ENCODE assay signal across 8 mouse cellular contexts in genomic region chr4:116821694-116822016, GRCm38 (mm10). TPM values are rescaled to one million over a fixed set of nuclear protein-coding genes. Genes with fewer than 3 reads are reported as not detected.
DNase-seq lines count a peak whose midpoint lies in the region; ATAC-seq and TF ChIP-seq lines count a peak whose summit lies in the region.

Gene Hpdl (minus strand): TSS chr4:116821707.

- no peak for ATAC-seq in hindbrain, postnatal 0 days
- ATAC-seq in midbrain, postnatal 0 days (ENCODE audit: low FRiP score) = no peak

- no peak for DNase-seq in left cerebral cortex, adult 2 months (ENCODE audit: extremely low spot score in 1 of 2, low spot score in 2 of 2)
- no peak for DNase-seq in left cerebral cortex, adult 11 months (ENCODE audit: low spot score)
- DNase-seq in embryonic facial prominence, embryonic 10.5 days (ENCODE audit: low spot score) = no peak
- DNase-seq in hindbrain, postnatal 0 days (ENCODE audit: low spot score) = no peak
- no peak for DNase-seq in midbrain, postnatal 0 days (ENCODE audit: low spot score)
- no peak for DNase-seq in left cerebral cortex, postnatal 4 days
- DNase-seq in adrenal gland, adult 18-20 months (ENCODE audit: low spot score in 2 of 2) = no peak
- no peak for DNase-seq in cerebellum, postnatal 4 days (ENCODE audit: low spot score in 2 of 2)

- peaks cover 28% of the 10 kb centered on the region for H3K4me1 ChIP-seq in embryonic facial prominence, embryonic 10.5 days
- H3K4me1 ChIP-seq in hindbrain, postnatal 0 days (ENCODE audit: insufficient read depth, low read length) = peaks cover 15% of the 10 kb centered on the region; the same call in 1 of the 2 replicates
- H3K4me1 ChIP-seq in midbrain, postnatal 0 days (ENCODE audit: insufficient read depth, low read length) = no peaks in the 10 kb centered on the region; the same call in 1 of the 2 replicates

- H3K4me2 ChIP-seq in hindbrain, postnatal 0 days (ENCODE audit: low read depth, low read length) = peak within 1 kb of the TSS; percentile 87
- peak within 1 kb of the TSS; percentile 58 for H3K4me2 ChIP-seq in midbrain, postnatal 0 days (ENCODE audit: low read depth, low read length, poor library complexity, severe bottlenecking)

- H3K27ac ChIP-seq in left cerebral cortex, adult 2 months = no peak within 1 kb of the TSS
- H3K27ac ChIP-seq in embryonic facial prominence, embryonic 10.5 days (replicated peaks) = peak within 1 kb of the TSS; percentile 74
- H3K27ac ChIP-seq in hindbrain, postnatal 0 days = no peak within 1 kb of the TSS
- H3K27ac ChIP-seq in midbrain, postnatal 0 days (ENCODE audit: low read depth, low read length) = no peak within 1 kb of the TSS

- peaks cover 28% of the 10 kb centered on the region for H3K36me3 ChIP-seq in embryonic facial prominence, embryonic 10.5 days (replicated peaks)
- no peaks in the 10 kb centered on the region for H3K36me3 ChIP-seq in hindbrain, postnatal 0 days (ENCODE audit: insufficient read depth, low read length)
- peaks cover 4% of the 10 kb centered on the region; the same call in 1 of the 2 replicates for H3K36me3 ChIP-seq in midbrain, postnatal 0 days (ENCODE audit: insufficient read depth, low read length)

- intact Hi-C loops in left cerebral cortex, adult 2 months (cut with DNase I) = loop anchor here (5.0 kb wide), 1 partner anchor 311 kb away; the partner anchor contains the start of gene Plk3
- intact Hi-C loops in left cerebral cortex, postnatal 4 days (cut with DNase I) = no loop called here

- no peak for TF ChIP-seq CTCF in left cerebral cortex, adult 2 months (IDR thresholded peaks at IDR 0.05)
- no peak for TF ChIP-seq CTCF in hindbrain, postnatal 0 days (IDR thresholded peaks at IDR 0.05; ENCODE audit: low read depth)
- TF ChIP-seq CTCF in midbrain, postnatal 0 days (IDR thresholded peaks at IDR 0.05) = no peak

- no peaks in the 10 kb centered on the region for H3K9me3 ChIP-seq in embryonic facial prominence, embryonic 10.5 days
- no peaks in the 10 kb centered on the region for H3K9me3 ChIP-seq in hindbrain, postnatal 0 days (ENCODE audit: low read length)
- no peaks in the 10 kb centered on the region for H3K9me3 ChIP-seq in midbrain, postnatal 0 days (ENCODE audit: low read length)

- WGBS in embryonic facial prominence, embryonic 10.5 days = 13% methylated on average over 9 of the region's 9 CpGs
- 13% methylated on average over 9 of the region's 9 CpGs for WGBS in hindbrain, postnatal 0 days
- 13% methylated on average over 9 of the region's 9 CpGs for WGBS in midbrain, postnatal 0 days

- H3K4me3 ChIP-seq in left cerebral cortex, adult 2 months = peak within 1 kb of the TSS; percentile 52
- H3K4me3 ChIP-seq in embryonic facial prominence, embryonic 10.5 days = peak within 1 kb of the TSS; percentile 58
- peak within 1 kb of the TSS; percentile 40 for H3K4me3 ChIP-seq in hindbrain, postnatal 0 days (ENCODE audit: low read length)
- H3K4me3 ChIP-seq in midbrain, postnatal 0 days (ENCODE audit: low read depth, low read length) = peak within 1 kb of the TSS; percentile 39

- peaks cover 33% of the 10 kb centered on the region for H3K27me3 ChIP-seq in embryonic facial prominence, embryonic 10.5 days (replicated peaks; ENCODE audit: low read depth, poor library complexity, severe bottlenecking)
- no peaks in the 10 kb centered on the region for H3K27me3 ChIP-seq in hindbrain, postnatal 0 days (ENCODE audit: insufficient read depth, low read length)
- peaks cover 4% of the 10 kb centered on the region; the same call in 1 of the 2 replicates for H3K27me3 ChIP-seq in midbrain, postnatal 0 days (ENCODE audit: insufficient read depth, low read length)

- H3K9ac ChIP-seq in hindbrain, postnatal 0 days (replicated peaks; ENCODE audit: low read length) = peak within 1 kb of the TSS; percentile 51
- peak within 1 kb of the TSS; percentile 48; the same call in 1 of the 2 replicates for H3K9ac ChIP-seq in midbrain, postnatal 0 days (replicated peaks; ENCODE audit: low read length, poor library complexity, severe bottlenecking)

RNA-seq across cellular contexts. Expression of gene Hpdl, which starts in this region (rescaled TPM):
- 1 to 10 TPM; 1.4 to 1.6 TPM for total RNA-seq in left cerebral cortex, adult 2 months (2021)
- 2.3 TPM in 2 replicates for polyA plus RNA-seq in embryonic facial prominence, embryonic 10.5 days (2016; fragmentation: Nextera tagmentation; extraction: Ambion mirVana)
- 4.1 and 4.9 TPM in 2 replicates for total RNA-seq in hindbrain, postnatal 0 days (2014; rRNA removed)
- polyA plus RNA-seq in hindbrain, postnatal 0 days (2015; fragmentation: Nextera tagmentation; extraction: Ambion mirVana) = 1.6 and 2.0 TPM in 2 replicates
- total RNA-seq in midbrain, postnatal 0 days (2014; rRNA removed) = 0.55 and 0.71 TPM in 2 replicates
- 0.74 and 1.1 TPM in 2 replicates for polyA plus RNA-seq in midbrain, postnatal 0 days (2015; fragmentation: Nextera tagmentation; extraction: Ambion mirVana)
- total RNA-seq in left cerebral cortex, postnatal 4 days (2021) = under 1 TPM; 0.82 to 0.83 TPM
- 1 to 10 TPM; 1.8 to 4.7 TPM for total RNA-seq in adrenal gland, adult 18-20 months (2021)
